Mouse (Mus musculus) testis, adult 2 months (tissue): Measurements from ENCODE around the gene Slc23a4. TPM values are rescaled to one million over a fixed set of nuclear protein-coding genes. Genes with fewer than 3 reads are reported as not detected.

Experiments
- H3K27ac ChIP-seq: fragments of 200-500 bp; 2 replicates; pipeline ENCODE4 v1.5.1; 2012; ENCODE audit warnings: low read depth, low read length; ENCODE audit not compliant: control insufficient read depth, insufficient read depth
- H3K27me3 ChIP-seq: fragments of 200-500 bp; 2 replicates; pipeline ENCODE4 v1.6.1; 2012; ENCODE audit warnings: mild to moderate bottlenecking, low read length, moderate library complexity; ENCODE audit not compliant: control insufficient read depth, insufficient read depth
- H3K36me3 ChIP-seq: fragments of 200-500 bp; 2 replicates; pipeline ENCODE4 v1.6.1; 2012; ENCODE audit warnings: mild to moderate bottlenecking, low read length; ENCODE audit not compliant: control insufficient read depth, insufficient read depth
- H3K4me1 ChIP-seq: fragments of 200-500 bp; 2 replicates; pipeline ENCODE4 v1.6.1; 2012; ENCODE audit warnings: low read length; ENCODE audit not compliant: control insufficient read depth, insufficient read depth
- H3K4me3 ChIP-seq: fragments of 200-500 bp; 2 replicates; pipeline ENCODE4 v1.5.1; 2012; ENCODE audit warnings: low read depth, mild to moderate bottlenecking, low read length, moderate library complexity, mixed read lengths; ENCODE audit not compliant: control insufficient read depth
- CTCF ChIP-seq: fragments of 200-500 bp; IDR thresholded peaks from 2 replicates; pipeline ENCODE4 v1.5.1; 2012; ENCODE audit warnings: low read depth, mild to moderate bottlenecking, inconsistent platforms, low read length, moderate library complexity; ENCODE audit not compliant: control insufficient read depth, insufficient read depth, insufficient replicate concordance
- POLR2A ChIP-seq: fragments of 200-500 bp; IDR thresholded peaks from 2 replicates; pipeline ENCODE4 v1.6.1; 2012; ENCODE audit warnings: low read depth, mild to moderate bottlenecking, inconsistent platforms, low read length, moderate library complexity; ENCODE audit not compliant: control insufficient read depth
- polyA plus RNA-seq: library from polyadenylated mRNA; depleted of rRNA; stranded (reverse); fragments of >200 nt; gene quantifications from 2 replicates; pipeline ENCODE4 v1.2.3, GENCODE M21; 2012

Gene Slc23a4
- polyA plus RNA-seq, 1 experiment, result 0.30 TPM

- no peak overlapping the region for H3K4me3 ChIP-seq
- no peak for TF ChIP-seq CTCF
- H3K4me1 ChIP-seq, result no peaks in the 10 kb centered on the region
- no peaks in the 10 kb centered on the region for H3K27me3 ChIP-seq
- no peaks in the 10 kb centered on the region for H3K36me3 ChIP-seq
- no peak overlapping the region for H3K27ac ChIP-seq
These were observed 28.4 kb upstream of the Slc23a4 start for GRCm38 (mm10) chr6:35016624-35017023.

GRCm38 (mm10) chr6:35011953-35012352 is 23.7 kb upstream of the Slc23a4 start:
- Histone ChIP-seq H3K27me3 (no peaks in the 10 kb centered on the region), H3K4me1 (no peaks in the 10 kb centered on the region)
- TF ChIP-seq POLR2A (no peak), CTCF (no peak)

GRCm38 (mm10) chr6:35010705-35011104 is 22.5 kb upstream of the Slc23a4 start:
- no peak for TF ChIP-seq CTCF
- TF ChIP-seq POLR2A, result no peak
- Histone ChIP-seq H3K27ac (no peak overlapping the region), H3K4me1 (no peaks in the 10 kb centered on the region), H3K27me3 (no peaks in the 10 kb centered on the region), H3K4me3 (no peak overlapping the region), H3K36me3 (no peaks in the 10 kb centered on the region)

More at GRCm38 (mm10) chr6:35011953-35012352, 23.7 kb upstream of the Slc23a4 start:
- H3K27ac ChIP-seq, result no peak overlapping the region
- H3K4me3 ChIP-seq, result no peak overlapping the region
- H3K36me3 ChIP-seq, result no peaks in the 10 kb centered on the region

- H3K4me3 ChIP-seq, result no peak overlapping the region
- no peaks in the 10 kb centered on the region for H3K27me3 ChIP-seq
- TF ChIP-seq CTCF, result no peak
- no peak for TF ChIP-seq POLR2A
- no peaks in the 10 kb centered on the region for H3K36me3 ChIP-seq
- H3K4me1 ChIP-seq, result peaks cover 3% of the 10 kb centered on the region; the same call in 1 of the 2 replicates
- no peak overlapping the region for H3K27ac ChIP-seq
These were observed 14.1 kb upstream of the Slc23a4 start for GRCm38 (mm10) chr6:35002261-35002669.

GRCm38 (mm10) chr6:34999101-34999500 is 10.9 kb upstream of the Slc23a4 start:
- Histone ChIP-seq H3K27ac (no peak overlapping the region), H3K27me3 (no peaks in the 10 kb centered on the region), H3K4me1 (peaks cover 15% of the 10 kb centered on the region), H3K36me3 (no peaks in the 10 kb centered on the region), H3K4me3 (no peak overlapping the region)
- no peak; the same call in 1 of the 2 replicates for TF ChIP-seq CTCF
- TF ChIP-seq POLR2A, result no peak

- H3K4me3 ChIP-seq, result no peak overlapping the region
- H3K4me1 ChIP-seq, result peaks cover 12% of the 10 kb centered on the region
- TF ChIP-seq CTCF, result no peak
- TF ChIP-seq POLR2A, result no peak
These were observed 8.3 kb upstream of the Slc23a4 start for GRCm38 (mm10) chr6:34996496-34996895.

GRCm38 (mm10) chr6:34995265-34995681 is 7.1 kb upstream of the Slc23a4 start:
- Histone ChIP-seq H3K36me3 (no peaks in the 10 kb centered on the region), H3K27ac (no peak overlapping the region), H3K27me3 (no peaks in the 10 kb centered on the region), H3K4me3 (peak overlapping the region; percentile 63), H3K4me1 (peaks cover 12% of the 10 kb centered on the region)
- TF ChIP-seq POLR2A (no peak), CTCF (peak; percentile 82)

More at GRCm38 (mm10) chr6:34996496-34996895, 8.3 kb upstream of the Slc23a4 start:
- Histone ChIP-seq H3K27me3 (no peaks in the 10 kb centered on the region), H3K27ac (no peak overlapping the region), H3K36me3 (no peaks in the 10 kb centered on the region)

- Histone ChIP-seq H3K4me1 (peaks cover 12% of the 10 kb centered on the region), H3K36me3 (no peaks in the 10 kb centered on the region), H3K4me3 (peak overlapping the region; percentile 63), H3K27me3 (no peaks in the 10 kb centered on the region), H3K27ac (no peak overlapping the region)
- TF ChIP-seq POLR2A, result no peak
- TF ChIP-seq CTCF, result no peak
These were observed 6.5 kb upstream of the Slc23a4 start for GRCm38 (mm10) chr6:34994692-34995091.
